Mouse (Mus musculus) adrenal gland, adult 2 months (tissue): Measurements from ENCODE around the gene Hrh2. TPM values are rescaled to one million over a fixed set of nuclear protein-coding genes. Genes with fewer than 3 reads are reported as not detected.

Experiments used
- DNase-seq: peaks from one replicate; pipeline ENCODE4 v3.0.0; 2021
- polyA plus RNA-seq: library from polyadenylated mRNA; depleted of rRNA; stranded (reverse); fragments of >200 nt; gene quantifications from 2 replicates; pipeline ENCODE4 v1.2.3, GENCODE M21; 2012
- total RNA-seq, 2 experiments: library from RNA; stranded (reverse); gene quantifications; 2 replicates each; pipeline ENCODE4 v1.2.3; 2021

Hrh2 gene
- total and polyA plus RNA-seq, 3 experiments: 0.17 to 0.35 (median 0.35) TPM

- no peak for DNase-seq
Measured at GRCm38 (mm10) chr13:54215777-54216316, 23.9 kb downstream of the Hrh2 start.

GRCm38 (mm10) chr13:54218341-54218740 lies 26.4 kb downstream of the Hrh2 start:
- peak; percentile 10 for DNase-seq

DNA sequence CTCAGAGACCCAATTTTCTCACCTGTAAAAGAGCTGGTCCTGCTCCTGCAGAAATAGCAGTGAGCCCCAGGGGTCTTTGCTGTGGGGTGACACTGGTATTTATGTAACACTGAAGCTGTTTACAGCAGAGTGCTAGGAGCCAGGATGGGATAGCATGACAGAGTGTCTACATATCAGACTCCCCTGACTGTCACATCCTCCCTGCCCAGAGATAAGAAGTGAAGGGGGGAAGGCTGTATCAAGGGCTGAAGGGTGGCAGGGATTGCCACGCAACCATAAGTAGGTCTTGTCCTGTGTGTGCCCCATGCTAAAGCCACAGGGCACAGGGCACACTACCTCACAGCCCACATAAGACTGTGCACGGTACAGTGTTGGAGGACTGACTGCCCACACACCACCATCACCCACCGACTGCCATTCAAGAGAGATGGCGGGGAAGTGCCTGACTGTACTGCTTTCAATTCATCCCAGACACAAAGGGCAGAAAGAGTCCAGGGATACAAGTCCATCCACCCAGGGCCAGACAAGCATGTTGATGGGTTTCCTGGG lies 29.8 kb downstream of the Hrh2 start:
- DNase-seq: no peak

DNA sequence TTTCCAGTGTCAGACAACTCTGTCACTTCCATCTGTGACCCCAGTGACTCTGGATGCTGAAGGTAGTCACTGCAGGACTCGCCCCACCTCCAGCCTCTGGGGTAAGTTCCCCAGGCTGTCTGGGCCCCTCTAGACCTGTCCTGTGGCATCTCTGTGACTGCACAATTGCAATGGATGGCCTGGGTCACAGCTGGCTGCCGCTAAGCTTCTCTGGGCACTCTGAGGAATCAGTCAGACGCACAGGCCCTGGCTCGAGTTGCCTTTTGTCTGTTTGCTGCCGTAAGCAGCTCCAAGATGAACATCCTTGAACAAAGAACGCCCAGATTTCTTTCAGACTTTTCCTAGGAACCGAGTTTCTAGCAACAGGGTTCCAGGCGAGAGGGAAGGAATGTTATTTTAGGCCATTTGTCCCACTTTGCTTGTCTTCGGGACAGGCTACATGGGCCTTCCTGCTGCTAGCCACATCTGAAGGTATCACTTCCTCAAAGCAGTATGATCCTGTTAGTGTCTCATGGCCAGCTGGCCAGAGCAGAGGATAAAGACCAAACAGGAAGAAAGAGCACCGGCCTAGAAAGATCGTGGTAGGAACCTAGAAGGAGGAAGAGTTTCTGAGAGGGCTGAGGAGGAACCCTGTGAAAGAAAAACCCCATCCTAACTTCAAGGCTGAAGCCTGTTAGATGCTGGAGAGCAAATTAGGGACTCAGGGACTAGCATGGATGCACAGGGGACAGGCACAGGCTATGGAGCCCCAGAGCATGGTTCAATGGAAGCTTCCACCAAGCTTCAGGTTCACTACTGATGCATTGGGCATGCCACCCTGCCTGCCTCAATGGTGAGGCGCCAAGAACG lies 31.2 kb downstream of the Hrh2 start:
- no peak for DNase-seq

DNA sequence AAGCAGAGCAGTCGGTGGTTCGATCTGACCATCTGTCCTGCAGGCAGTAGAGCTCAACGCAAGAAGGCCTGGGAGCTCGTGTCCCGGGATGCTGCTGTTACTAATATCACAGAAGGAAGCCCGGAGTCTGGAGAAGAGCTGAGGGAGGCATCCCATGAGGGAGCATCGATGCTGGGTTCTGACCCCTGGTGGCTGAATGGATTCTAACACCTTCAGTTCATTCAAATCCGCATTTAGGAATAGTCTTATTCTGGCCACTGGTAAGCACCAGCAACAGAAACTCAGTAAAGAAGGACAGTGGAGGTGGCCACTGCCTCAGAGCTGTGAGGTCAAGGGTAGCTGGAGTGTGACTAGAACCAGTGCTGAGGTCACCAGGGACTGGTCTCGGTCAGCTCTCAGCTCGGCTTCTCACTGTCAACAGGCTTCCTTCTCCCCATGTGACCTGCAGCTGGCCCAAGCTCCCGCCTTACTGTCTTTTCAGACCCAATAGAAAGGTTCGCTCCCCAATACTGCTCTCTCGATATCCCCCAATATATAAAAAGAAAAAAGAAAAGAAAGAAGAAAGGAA lies 36.1 kb downstream of the Hrh2 start:
- DNase-seq: peak; percentile 28

- DNase-seq: no peak
Measured at GRCm38 (mm10) chr13:54230081-54230480, 38.2 kb downstream of the Hrh2 start.

DNA sequence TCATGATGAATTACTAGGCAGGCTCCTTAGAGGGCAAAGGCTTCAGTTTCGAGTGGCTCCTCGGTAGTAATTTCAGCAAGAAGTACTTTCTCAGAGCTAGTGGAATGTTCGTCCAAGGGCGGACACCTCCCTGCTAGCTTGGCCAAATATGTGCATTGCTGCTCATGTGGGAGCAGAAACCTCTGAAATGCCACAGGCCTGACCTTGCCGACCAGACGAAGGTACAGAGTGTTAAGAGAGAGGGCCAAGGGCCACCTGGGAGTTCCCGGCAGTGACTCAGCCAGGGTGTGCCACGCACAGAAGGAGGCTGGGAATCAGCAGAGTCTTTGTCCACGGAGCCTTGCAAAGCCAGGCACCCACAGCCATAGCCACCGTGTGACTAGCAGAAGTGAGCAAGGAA lies 39.9 kb downstream of the Hrh2 start:
- DNase-seq: no peak

DNA sequence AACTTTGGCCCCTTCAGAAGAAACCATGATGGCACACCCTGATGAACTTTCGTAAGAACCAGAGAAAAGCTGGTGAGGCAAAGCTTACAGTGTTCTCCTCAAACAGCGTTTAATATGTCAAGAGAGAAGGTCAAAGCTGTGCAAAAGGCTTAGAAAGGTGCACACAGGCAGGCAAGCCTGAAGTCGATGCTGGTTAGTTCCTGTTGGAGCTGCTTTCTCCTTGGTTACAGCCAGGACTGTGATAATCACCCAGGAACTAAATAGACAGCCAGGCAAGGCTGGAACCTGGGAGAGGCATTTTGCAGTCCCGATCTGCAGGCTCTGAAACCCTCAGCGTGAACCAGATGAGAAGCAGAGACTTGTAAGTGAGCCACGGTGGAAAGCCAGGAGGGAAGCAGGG lies 45.6 kb downstream of the Hrh2 start:
- DNase-seq: no peak

DNA sequence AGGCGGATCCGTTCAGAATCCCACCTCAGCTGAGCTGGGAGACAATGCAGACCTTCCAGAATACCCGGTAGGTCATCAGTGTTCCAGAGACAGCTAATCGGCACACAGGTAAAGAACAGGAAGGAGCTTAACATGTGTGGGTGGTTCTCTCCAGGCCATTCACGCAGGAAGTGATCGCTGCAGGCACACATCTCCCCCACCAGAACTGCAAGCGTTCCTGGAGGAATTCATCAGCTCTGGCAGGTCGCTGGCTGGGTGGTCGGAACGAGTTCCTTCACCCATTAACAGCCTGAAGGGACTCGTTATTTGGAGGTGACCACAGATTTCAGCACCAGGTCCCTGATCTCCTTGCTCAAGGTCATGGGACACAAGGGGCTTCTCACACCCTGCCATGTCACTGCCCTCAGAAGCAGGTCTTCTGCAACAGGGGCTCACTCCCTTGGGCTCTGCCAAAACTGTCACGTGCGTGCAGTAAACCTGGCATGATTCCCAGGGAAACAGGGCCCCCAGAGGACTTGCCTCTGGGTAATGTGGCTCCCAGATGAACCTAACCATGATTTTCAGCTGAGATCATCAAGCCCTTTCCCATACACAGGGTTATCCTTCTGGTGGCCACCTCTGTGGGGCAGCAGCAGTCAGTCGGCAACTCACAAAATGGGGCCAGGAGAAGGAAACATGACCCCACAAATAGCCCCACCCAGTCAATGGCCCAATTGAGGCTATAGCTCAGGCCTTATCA lies 46.8 kb downstream of the Hrh2 start:
- DNase-seq: peak; percentile 11

GRCm38 (mm10) chr13:54242380-54242779 lies 50.5 kb downstream of the Hrh2 start:
- DNase-seq: peak; percentile 27

- DNase-seq: no peak
Measured at GRCm38 (mm10) chr13:54245204-54245603, 53.3 kb downstream of the Hrh2 start.

DNA sequence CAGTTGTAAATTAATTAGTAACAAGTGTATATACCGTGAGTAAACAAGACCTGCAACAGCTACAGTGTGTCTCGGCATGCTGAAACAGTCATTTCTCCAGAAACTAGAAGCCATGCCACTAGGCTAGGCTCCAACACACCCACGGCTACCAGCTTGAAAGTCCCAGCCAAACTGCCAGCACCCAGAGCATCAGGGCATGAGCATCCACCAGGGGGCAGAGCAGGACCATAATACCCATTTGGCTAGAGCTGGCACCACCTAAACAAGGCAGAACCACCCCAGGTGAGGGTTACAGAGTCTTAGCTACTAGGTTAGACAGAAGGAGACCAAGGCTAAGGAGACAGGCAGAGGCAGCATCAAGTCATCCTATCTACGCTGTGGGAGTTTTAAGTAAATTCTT lies 55.6 kb downstream of the Hrh2 start:
- peak; percentile 69 for DNase-seq

- DNase-seq: no peak
Measured at GRCm38 (mm10) chr13:54248436-54248995, 56.6 kb downstream of the Hrh2 start.

DNA sequence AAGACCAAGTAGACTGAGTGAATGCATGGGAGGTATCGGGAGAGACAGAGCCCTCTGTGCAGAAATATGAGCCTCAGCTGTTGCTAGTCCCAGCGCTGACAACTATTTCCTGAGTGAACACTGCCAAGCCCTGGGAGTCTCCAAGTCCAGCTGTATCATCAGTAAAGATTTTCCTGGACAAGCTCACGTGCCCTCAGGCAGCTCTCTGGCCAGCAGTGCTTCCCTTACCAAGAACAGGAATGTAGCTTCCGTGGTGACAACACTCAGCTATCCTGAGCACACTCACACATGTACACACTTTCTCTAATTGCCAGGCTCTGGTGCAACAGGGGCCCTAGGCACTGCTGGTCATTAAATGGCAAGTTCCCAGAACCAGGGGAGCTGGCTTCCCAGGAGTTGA lies 57.1 kb downstream of the Hrh2 start:
- DNase-seq: no peak

GRCm38 (mm10) chr13:54250346-54250745 lies 58.4 kb downstream of the Hrh2 start:
- no peak for DNase-seq

DNA sequence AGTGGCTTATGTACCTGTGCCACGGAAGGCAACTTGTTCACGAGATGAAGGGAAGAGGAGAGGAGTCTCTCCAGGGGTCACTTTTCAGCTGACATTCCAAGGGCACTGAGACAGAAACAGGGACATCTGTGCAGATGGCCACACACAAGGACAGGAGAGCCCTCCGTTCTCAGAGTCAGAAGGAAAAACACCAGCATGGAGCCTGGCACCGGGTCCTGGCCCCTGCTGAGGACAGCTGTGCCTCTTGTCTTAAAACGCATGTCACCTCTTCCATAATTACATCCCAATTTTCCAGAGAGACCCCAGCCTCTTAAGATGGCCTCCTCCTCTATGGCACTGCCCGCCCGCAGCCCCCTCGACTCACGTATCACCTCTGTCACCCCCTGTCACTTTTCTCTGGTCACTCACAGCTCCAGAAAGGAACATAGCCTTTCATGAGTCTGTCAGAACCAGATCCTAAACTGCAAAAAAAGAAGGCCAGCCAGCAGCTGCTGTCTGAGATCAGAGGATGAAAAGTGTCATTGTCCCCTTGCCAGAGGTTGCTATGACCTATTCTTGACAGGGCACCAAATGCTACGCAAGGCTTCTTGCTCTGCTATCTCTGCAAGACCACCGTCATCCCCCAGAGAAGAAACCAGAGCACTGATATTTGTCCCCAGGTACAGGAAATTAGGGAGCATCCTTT lies 59.8 kb downstream of the Hrh2 start:
- DNase-seq: no peak

GRCm38 (mm10) chr13:54257580-54258223 lies 65.8 kb downstream of the Hrh2 start:
- DNase-seq: no peak

- no peak for DNase-seq
Measured at GRCm38 (mm10) chr13:54258231-54258743, 66.4 kb downstream of the Hrh2 start.

GRCm38 (mm10) chr13:54260318-54260717 lies 68.4 kb downstream of the Hrh2 start:
- peak; percentile 26 for DNase-seq

- DNase-seq: no peak
Measured at GRCm38 (mm10) chr13:54262741-54263510, 71.0 kb downstream of the Hrh2 start.
